Mouse (Mus musculus) myocyte (in vitro differentiated cells): Measurements from ENCODE around the gene Gm37240. TPM values are rescaled to one million over a fixed set of nuclear protein-coding genes. Genes with fewer than 3 reads are reported as not detected.

Experiments
- H3K27me3 ChIP-seq: one replicate; pipeline ENCODE4 v1.6.1; 2011; ENCODE audit not compliant: control insufficient read depth, insufficient read depth, insufficient read length
- H3K36me3 ChIP-seq: one replicate; pipeline ENCODE4 v1.6.1; 2011; ENCODE audit not compliant: control insufficient read depth, insufficient read depth
- H3K4me2 ChIP-seq: one replicate; pipeline ENCODE4 v1.6.1; 2011; ENCODE audit warnings: low read depth, control low read depth
- H3K4me3 ChIP-seq: one replicate; pipeline ENCODE4 v1.5.1; 2011; ENCODE audit warnings: mild to moderate bottlenecking, control low read depth, moderate library complexity
- H3K79me2 ChIP-seq: one replicate; pipeline ENCODE4 v1.6.1; 2011; ENCODE audit not compliant: control insufficient read depth, insufficient read depth
- H3ac ChIP-seq: one replicate; pipeline ENCODE4 v1.6.1; 2011; ENCODE audit not compliant: control insufficient read depth, insufficient read length
- CEBPB ChIP-seq: IDR thresholded peaks from 2 replicates; pipeline ENCODE4 v1.6.1; 2011; ENCODE audit warnings: mild to moderate bottlenecking, moderate library complexity; ENCODE audit not compliant: poor library complexity, insufficient read depth, severe bottlenecking
- E2F4 ChIP-seq: IDR thresholded peaks from one replicate; pipeline ENCODE4 v1.6.1; 2011; ENCODE audit warnings: mild to moderate bottlenecking, control low read depth, moderate library complexity; ENCODE audit not compliant: insufficient read depth
- MAX ChIP-seq: IDR thresholded peaks from one replicate; pipeline ENCODE4 v1.6.1; 2011; ENCODE audit warnings: low read depth, mild to moderate bottlenecking, control low read depth
- MYOD1 ChIP-seq, 3 experiments: IDR thresholded peaks; one replicate each; pipeline ENCODE4 v1.6.1; 2011; ENCODE audit warnings: control low read depth in 2 of 3, low read depth in 2 of 3, mild to moderate bottlenecking in 2 of 3, moderate library complexity in 1 of 3; ENCODE audit not compliant: insufficient read length in 2 of 3, control insufficient read depth in 1 of 3
- MYOG ChIP-seq, 3 experiments: IDR thresholded peaks; one replicate each; pipeline ENCODE4 v1.6.1; 2011; ENCODE audit warnings: control low read depth in 2 of 3, low read depth in 2 of 3, mild to moderate bottlenecking in 2 of 3; ENCODE audit not compliant: insufficient read length in 2 of 3, control insufficient read depth in 1 of 3, insufficient read depth in 1 of 3
- POLR2A ChIP-seq: IDR thresholded peaks from one replicate; pipeline ENCODE4 v1.6.1; 2011; ENCODE audit warnings: low read depth, mild to moderate bottlenecking, control low read depth, moderate library complexity; ENCODE audit not compliant: insufficient read length
- POLR2AphosphoS2 ChIP-seq: IDR thresholded peaks from one replicate; pipeline ENCODE4 v1.6.1; 2011; ENCODE audit warnings: low read depth, control low read depth; ENCODE audit not compliant: insufficient read length
- REST ChIP-seq: IDR thresholded peaks from one replicate; pipeline ENCODE4 v1.6.1; 2011; ENCODE audit warnings: mild to moderate bottlenecking, control low read depth, moderate library complexity; ENCODE audit not compliant: insufficient read depth, insufficient read length
- SRF ChIP-seq: IDR thresholded peaks from one replicate; pipeline ENCODE4 v1.6.1; 2011; ENCODE audit warnings: low read depth; ENCODE audit not compliant: control insufficient read depth, insufficient read length
- TCF12 ChIP-seq: IDR thresholded peaks from one replicate; pipeline ENCODE4 v1.6.1; 2011; ENCODE audit warnings: mild to moderate bottlenecking, control low read depth; ENCODE audit not compliant: poor library complexity, insufficient read depth, severe bottlenecking
- TCF3 ChIP-seq: IDR thresholded peaks from one replicate; pipeline ENCODE4 v1.6.1; 2011; ENCODE audit warnings: low read depth, control low read depth; ENCODE audit not compliant: insufficient read length
- USF1 ChIP-seq: IDR thresholded peaks from one replicate; pipeline ENCODE4 v1.6.1; 2011; ENCODE audit warnings: low read depth, mild to moderate bottlenecking, control low read depth, moderate library complexity
- polyA plus RNA-seq: library from polyadenylated mRNA; unstranded; fragments of >200 nt; fragmentation: generic; extraction: Trizol; gene quantifications from one replicate; pipeline ENCODE4 v1.2.1, GENCODE M21; 2012; ENCODE audit warnings: missing spikeins

Gene Gm37240
- polyA plus RNA-seq, 1 experiment = 8.7 TPM

- TF ChIP-seq MAX = no peak
- TF ChIP-seq USF1 = no peak
- TF ChIP-seq CEBPB = no peak
- no peak for TF ChIP-seq TCF3
- TF ChIP-seq POLR2AphosphoS2 = no peak
- TF ChIP-seq MYOD1 (IDR thresholded peaks at IDR 0.05; ENCODE audit: control insufficient read depth in 1 of 3, insufficient read length in 2 of 3, low read depth in 2 of 3) = no peak
- TF ChIP-seq MYOG (IDR thresholded peaks at IDR 0.05; ENCODE audit: control insufficient read depth in 1 of 3, insufficient read depth in 1 of 3, insufficient read length in 2 of 3, low read depth in 2 of 3) = no peak
- TF ChIP-seq E2F4 = no peak
- no peak for TF ChIP-seq SRF
- TF ChIP-seq POLR2A = no peak
- TF ChIP-seq REST = no peak
- TF ChIP-seq TCF12 = no peak
- Histone ChIP-seq H3K27me3 (no peaks in the 10 kb centered on the region), H3K36me3 (no peaks in the 10 kb centered on the region)
Observed at GRCm38 (mm10) chr3:85377505-85377904, 509.8 kb downstream of the Gm37240 start.

GRCm38 (mm10) chr3:85376541-85376940 lies 510.8 kb downstream of the Gm37240 start:
- H3K4me3 ChIP-seq = no peak overlapping the region
- TF ChIP-seq E2F4 = no peak
- no peak for TF ChIP-seq USF1
- no peak for TF ChIP-seq POLR2AphosphoS2
- TF ChIP-seq SRF = no peak
- TF ChIP-seq REST = no peak
- no peak for TF ChIP-seq MAX
- TF ChIP-seq MYOD1 (IDR thresholded peaks at IDR 0.05; ENCODE audit: control insufficient read depth in 1 of 3, insufficient read length in 2 of 3, low read depth in 2 of 3) = no peak
- no peak for TF ChIP-seq MYOG (IDR thresholded peaks at IDR 0.05; ENCODE audit: control insufficient read depth in 1 of 3, insufficient read depth in 1 of 3, insufficient read length in 2 of 3, low read depth in 2 of 3)
- TF ChIP-seq POLR2A = no peak
- no peak for TF ChIP-seq TCF12
- no peak for TF ChIP-seq CEBPB
- no peak for TF ChIP-seq TCF3

More at GRCm38 (mm10) chr3:85377505-85377904, 509.8 kb downstream of the Gm37240 start:
- H3K4me3 ChIP-seq = no peak overlapping the region
- no peaks in the 10 kb centered on the region for H3K79me2 ChIP-seq
- no peak overlapping the region for H3K4me2 ChIP-seq
- H3ac ChIP-seq = no peak overlapping the region

GRCm38 (mm10) chr3:85373039-85373438 lies 514.3 kb downstream of the Gm37240 start:
- Histone ChIP-seq H3K79me2 (no peaks in the 10 kb centered on the region), H3K4me3 (no peak overlapping the region), H3K36me3 (no peaks in the 10 kb centered on the region), H3ac (no peak overlapping the region), H3K4me2 (no peak overlapping the region), H3K27me3 (no peaks in the 10 kb centered on the region)
- TF ChIP-seq E2F4 = no peak
- no peak for TF ChIP-seq REST
- TF ChIP-seq MYOG (IDR thresholded peaks at IDR 0.05; ENCODE audit: control insufficient read depth in 1 of 3, insufficient read depth in 1 of 3, insufficient read length in 2 of 3, low read depth in 2 of 3) = no peak
- TF ChIP-seq MAX = no peak
- no peak for TF ChIP-seq TCF3
- TF ChIP-seq SRF = no peak
- no peak for TF ChIP-seq CEBPB
- no peak for TF ChIP-seq TCF12
- TF ChIP-seq MYOD1 (IDR thresholded peaks at IDR 0.05; ENCODE audit: control insufficient read depth in 1 of 3, insufficient read length in 2 of 3, low read depth in 2 of 3) = no peak
- TF ChIP-seq POLR2A = no peak
- TF ChIP-seq USF1 = no peak
- no peak for TF ChIP-seq POLR2AphosphoS2

More at GRCm38 (mm10) chr3:85376541-85376940, 510.8 kb downstream of the Gm37240 start:
- Histone ChIP-seq H3ac (no peak overlapping the region), H3K27me3 (no peaks in the 10 kb centered on the region), H3K79me2 (no peaks in the 10 kb centered on the region), H3K36me3 (no peaks in the 10 kb centered on the region), H3K4me2 (no peak overlapping the region)

GRCm38 (mm10) chr3:85369847-85370246 lies 517.5 kb downstream of the Gm37240 start:
- Histone ChIP-seq H3K36me3 (no peaks in the 10 kb centered on the region), H3K4me2 (no peak overlapping the region), H3K27me3 (no peaks in the 10 kb centered on the region), H3K4me3 (no peak overlapping the region), H3K79me2 (no peaks in the 10 kb centered on the region), H3ac (no peak overlapping the region)
- TF ChIP-seq MYOG (IDR thresholded peaks at IDR 0.05; ENCODE audit: control insufficient read depth in 1 of 3, insufficient read depth in 1 of 3, insufficient read length in 2 of 3, low read depth in 2 of 3) (no peak), SRF (no peak), CEBPB (no peak), POLR2A (no peak)

- H3K4me3 ChIP-seq = no peak overlapping the region
- H3K79me2 ChIP-seq = no peaks in the 10 kb centered on the region
- no peaks in the 10 kb centered on the region for H3K27me3 ChIP-seq
- H3ac ChIP-seq = no peak overlapping the region
- H3K4me2 ChIP-seq = peak overlapping the region; percentile 24
- H3K36me3 ChIP-seq = no peaks in the 10 kb centered on the region
- TF ChIP-seq TCF12 (no peak), MAX (no peak), MYOD1 (IDR thresholded peaks at IDR 0.05; ENCODE audit: control insufficient read depth in 1 of 3, insufficient read length in 2 of 3, low read depth in 2 of 3) (no peak), TCF3 (no peak), CEBPB (no peak), REST (no peak), MYOG (IDR thresholded peaks at IDR 0.05; ENCODE audit: control insufficient read depth in 1 of 3, insufficient read depth in 1 of 3, insufficient read length in 2 of 3, low read depth in 2 of 3) (no peak), POLR2AphosphoS2 (no peak), USF1 (no peak), POLR2A (no peak), E2F4 (no peak)
Observed at GRCm38 (mm10) chr3:85369157-85369556, 518.2 kb downstream of the Gm37240 start.
